Mouse (Mus musculus) inflammation-experienced regulatory T-cells, adult 6 months (primary cell): ENCODE results near the gene Fxyd1. TPM values are rescaled to one million over a fixed set of nuclear protein-coding genes. Genes with fewer than 3 reads are reported as not detected.

ENCODE experiments used
- ATAC-seq: one replicate; pipeline ENCODE4 v1.8.0; 2017
- polyA plus RNA-seq, 3 experiments: library from polyadenylated mRNA; unstranded; fragments of 100-300 nt; shearing (Covaris generic); gene quantifications; one replicate each; pipeline ENCODE4 v1.2.1; 2017

The Fxyd1 gene
- polyA plus RNA-seq = under 1 TPM in 1 of 3 experiments, not detected in 2; 0.85 TPM

- no peak for ATAC-seq
Observed at GRCm38 (mm10) chr7:31057071-31057470, at the start of gene Fxyd1. Gene Fxyd1, minus strand, starts transcription at chr7:31057199.

DNA sequence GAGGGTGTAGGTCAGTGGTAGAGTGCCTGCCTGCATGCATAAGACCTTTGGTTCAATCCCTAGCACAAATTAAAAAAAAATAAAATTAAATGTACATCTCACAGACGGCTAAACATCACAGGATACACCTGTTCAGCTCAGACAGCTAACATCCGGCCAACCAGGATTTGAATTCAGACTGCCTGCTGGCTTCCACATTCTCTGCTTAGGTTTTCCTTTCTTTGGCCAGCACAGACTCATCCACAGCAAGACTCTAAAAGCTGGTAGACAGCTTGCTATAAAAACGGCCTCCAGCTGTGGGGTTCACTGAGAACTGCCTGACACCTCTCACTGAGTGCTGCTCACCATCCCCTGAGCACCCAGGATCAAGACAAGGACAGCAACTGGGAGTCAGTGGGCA is 49.2 kb upstream of the Fxyd1 start:
- ATAC-seq = no peak

GRCm38 (mm10) chr7:31105061-31105768 is 48.2 kb upstream of the Fxyd1 start:
- ATAC-seq = no peak

DNA sequence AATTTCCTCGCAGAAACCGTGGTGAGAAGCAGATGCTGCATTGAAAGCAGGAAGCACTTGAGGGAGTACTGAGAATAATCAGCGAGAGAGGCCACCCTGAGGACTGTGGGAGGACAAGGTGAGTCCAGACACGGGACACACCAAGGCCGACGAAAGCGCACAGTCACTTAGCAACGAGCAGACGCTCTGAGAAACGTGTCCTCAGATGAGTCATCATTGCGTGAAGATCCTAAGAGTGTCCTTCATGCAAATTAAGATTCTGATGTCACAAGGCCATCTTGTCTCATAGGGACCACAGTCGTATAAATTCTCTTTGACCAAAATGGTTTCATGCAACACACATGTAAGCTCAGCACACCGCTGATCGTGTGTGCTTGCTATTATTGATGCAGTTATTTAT is 43.8 kb upstream of the Fxyd1 start:
- ATAC-seq = no peak

DNA sequence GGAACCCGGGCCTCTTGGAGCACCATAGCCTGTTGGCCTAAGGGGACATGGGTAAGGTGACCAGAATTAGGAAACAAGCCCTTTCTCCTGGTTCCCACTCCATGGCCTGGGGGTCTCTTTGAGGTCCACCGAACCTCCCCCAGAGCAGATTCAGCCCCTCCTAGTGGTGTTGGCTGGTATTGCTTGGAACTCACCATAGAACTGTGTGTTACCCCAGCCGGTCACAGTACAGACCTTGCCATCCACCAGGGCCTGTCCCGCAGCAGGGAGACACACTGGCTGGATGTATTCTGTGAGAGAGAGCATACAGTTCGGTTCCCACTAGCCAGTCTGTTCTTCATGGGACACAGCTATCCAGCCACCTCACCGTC is 42.6 kb upstream of the Fxyd1 start:
- no peak for ATAC-seq

GRCm38 (mm10) chr7:31098697-31099611 is 42.0 kb upstream of the Fxyd1 start:
- ATAC-seq = no peak

DNA sequence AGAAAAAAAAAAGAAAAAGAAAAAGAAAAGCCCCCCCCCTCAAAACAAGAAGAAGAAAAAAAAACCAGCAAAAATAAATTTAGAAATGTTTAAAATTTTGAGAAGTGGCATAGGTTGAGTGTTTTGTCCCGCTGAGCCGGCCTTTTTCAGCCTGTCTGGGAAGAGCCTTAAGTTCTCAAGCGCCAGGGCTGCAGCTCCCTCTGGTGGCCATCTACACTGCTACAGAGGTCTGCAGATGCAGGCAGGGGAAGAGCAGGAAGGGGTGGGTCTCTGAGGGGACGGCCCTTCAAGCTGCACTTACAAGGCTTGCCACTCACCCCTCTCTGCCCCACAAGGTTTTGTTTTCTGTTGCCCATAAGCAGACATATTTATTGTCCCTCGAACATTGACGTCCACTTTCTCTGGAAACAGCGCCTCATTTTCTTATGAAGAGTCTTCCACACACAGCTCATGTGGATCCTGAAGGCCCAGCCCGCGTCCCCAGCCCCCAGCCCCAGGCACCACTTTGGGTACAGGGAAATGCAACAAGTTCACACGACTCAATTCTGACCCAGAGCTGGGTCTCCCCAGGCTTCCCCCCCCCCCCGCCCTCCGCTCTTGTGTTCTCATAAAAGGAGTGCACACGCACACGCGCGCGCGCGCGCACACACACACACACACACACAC is 40.7 kb upstream of the Fxyd1 start:
- peak; percentile 99 for ATAC-seq

DNA sequence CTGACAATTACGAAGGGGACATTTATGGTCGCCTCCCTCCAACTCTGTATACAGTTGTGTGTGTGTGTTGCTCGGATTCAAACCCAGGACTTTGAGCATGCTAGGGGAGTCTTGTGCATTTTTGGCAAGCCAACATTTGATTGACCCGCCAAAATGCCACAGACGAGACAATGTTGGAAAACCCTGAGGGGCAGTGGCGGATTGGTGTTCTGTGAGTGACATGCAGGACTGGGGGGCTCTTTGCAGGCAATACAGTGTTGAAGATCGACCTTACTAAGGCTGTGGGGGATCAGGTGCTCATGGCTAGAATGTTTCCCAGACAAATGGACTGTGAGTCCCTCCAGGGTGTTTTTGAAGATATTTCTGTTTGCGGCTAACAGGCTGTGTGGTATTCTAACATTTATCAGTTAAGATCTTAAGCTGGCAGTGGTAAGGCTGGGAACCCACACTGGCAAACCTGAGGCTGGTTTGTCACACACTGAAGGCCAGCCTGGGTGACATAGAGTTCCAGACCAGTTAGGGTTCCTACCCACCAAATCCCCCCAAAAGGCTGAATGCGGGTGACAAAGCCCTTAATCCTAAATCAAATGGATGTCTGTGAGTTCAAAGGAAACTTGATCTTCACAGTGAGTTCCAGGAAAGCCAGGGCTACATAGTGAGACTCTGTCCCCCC is 40.0 kb upstream of the Fxyd1 start:
- no peak for ATAC-seq

DNA sequence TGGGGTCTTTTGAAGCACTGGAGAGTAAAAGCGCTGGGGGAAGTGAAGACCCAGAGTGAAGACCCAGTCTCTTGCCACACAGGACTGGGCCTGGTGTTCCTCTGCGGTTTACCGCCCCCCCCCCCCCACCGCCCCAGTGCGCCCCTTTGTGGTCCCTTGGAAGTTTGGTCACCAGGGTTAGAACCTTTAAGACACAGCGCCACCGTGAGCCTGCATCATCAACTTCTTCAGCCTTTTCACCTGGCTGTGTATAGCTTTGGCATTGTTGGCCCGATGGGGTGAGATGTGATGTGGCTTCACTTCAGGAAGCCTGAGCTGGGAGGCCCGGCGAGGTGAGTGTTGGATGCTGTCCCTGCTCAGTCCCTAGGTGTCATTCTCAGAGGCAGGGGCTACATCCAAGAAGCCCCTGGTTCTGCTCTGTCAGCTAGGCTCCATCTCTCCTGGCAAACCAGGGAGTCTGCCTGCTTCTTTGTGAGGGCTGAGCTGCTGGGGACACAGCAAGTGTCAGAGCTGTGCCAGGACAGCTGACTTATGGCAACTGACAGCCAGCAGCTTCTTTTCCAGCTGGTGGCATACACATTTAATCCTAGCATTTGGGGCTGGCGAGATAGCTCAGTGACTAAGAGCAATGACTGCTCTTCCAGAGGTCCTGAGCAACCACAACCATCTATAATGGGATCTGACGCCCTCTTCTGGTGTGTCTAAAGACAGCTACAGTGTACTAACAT is 37.9 kb upstream of the Fxyd1 start:
- no peak for ATAC-seq

- peak; percentile 89 for ATAC-seq
Observed at GRCm38 (mm10) chr7:31089721-31090120, 32.7 kb upstream of the Fxyd1 start.

DNA sequence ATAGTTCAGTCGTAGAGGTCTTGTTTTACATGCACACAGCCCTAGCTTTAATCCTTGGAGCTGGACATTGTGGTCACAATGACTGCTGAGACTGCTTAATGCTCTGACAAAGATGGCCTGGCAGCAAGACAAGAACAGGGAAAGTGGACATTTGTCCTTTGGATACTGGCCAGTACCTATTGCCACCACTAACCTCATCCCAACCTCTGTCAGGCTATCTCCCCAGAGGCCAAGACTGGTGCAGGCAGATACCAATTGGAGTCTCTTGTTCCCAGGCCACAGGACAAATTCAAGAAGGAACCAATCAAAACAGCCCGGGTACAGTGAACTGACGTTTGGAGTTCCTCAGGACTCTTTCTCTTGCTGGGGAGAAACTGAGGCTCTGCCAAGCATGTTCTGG is 31.2 kb upstream of the Fxyd1 start:
- ATAC-seq = no peak

DNA sequence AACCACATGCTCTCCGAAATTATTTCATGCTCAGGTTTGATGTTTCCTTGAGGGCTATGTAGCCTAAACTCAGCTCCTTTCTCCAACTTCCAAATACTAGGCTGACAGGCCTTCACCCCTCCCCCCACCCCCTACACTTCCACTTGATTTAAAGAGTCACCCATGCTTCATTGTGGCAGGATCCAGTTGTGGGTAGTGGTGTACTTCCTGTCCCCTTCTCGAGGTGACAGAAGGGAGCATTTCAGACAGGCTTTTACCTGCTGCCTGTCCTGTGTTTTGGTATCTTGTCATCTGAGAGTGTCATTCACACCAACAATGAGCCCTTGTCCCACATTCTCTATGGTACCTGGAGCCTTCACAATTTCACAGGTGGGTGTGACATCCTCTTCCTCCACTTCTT is 30.3 kb upstream of the Fxyd1 start:
- peak; percentile 55 for ATAC-seq

DNA sequence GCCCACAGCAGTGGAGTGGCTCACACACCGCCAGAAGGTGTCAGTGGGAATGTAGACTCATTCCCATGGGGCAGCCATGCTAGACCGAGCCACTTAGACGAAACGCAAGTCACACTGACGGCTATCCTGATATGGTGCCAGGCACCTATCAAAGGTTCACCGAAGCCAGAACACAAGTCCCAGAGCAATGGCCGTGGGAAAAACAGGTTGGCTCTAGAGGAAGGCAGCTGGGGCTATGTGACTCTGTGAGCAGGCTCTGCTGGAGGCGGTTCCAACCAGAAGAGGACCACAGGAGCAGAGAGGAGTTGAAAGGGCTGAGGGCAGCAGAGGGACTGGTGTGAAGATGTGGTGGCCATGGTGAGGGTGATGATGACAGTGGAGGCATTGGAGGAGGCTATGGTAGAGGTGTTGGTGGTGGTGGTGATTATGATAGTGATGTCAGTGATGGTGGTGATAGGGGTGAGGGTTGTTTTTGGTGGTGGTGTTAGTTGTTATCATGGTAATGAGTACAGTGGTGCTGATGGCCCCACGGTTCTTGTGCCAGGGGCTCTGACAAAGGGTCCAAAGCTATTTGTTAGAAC is 29.3 kb upstream of the Fxyd1 start:
- ATAC-seq = no peak

- ATAC-seq = no peak
Observed at GRCm38 (mm10) chr7:31085171-31085570, 28.2 kb upstream of the Fxyd1 start.

GRCm38 (mm10) chr7:31084140-31084539 is 27.1 kb upstream of the Fxyd1 start:
- ATAC-seq = no peak

- ATAC-seq = no peak
Observed at GRCm38 (mm10) chr7:31082831-31083588, 26.0 kb upstream of the Fxyd1 start.

DNA sequence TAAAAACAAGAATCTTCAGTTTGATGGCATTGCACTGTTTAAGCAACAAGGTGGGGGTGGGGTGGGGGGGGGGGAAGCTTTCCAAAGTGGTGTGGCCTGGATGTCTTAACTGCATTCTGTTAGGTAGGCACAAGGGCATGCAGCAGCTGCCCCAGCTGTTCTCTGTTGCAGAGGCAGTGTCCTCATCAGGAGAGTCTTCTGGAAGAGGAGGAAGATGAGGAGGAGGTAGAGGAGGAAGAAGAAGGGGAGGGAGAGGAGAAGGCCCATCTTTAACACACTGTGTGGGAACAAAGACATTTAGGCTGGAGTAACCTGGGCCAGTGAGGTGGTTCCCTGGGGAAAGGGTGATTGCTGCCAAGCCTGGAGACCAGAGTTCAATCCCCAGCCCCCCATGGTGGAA is 25.1 kb upstream of the Fxyd1 start:
- ATAC-seq = no peak

- ATAC-seq = no peak
Observed at GRCm38 (mm10) chr7:31081106-31081505, 24.1 kb upstream of the Fxyd1 start.

GRCm38 (mm10) chr7:31080611-31081010 is 23.6 kb upstream of the Fxyd1 start:
- ATAC-seq = no peak

DNA sequence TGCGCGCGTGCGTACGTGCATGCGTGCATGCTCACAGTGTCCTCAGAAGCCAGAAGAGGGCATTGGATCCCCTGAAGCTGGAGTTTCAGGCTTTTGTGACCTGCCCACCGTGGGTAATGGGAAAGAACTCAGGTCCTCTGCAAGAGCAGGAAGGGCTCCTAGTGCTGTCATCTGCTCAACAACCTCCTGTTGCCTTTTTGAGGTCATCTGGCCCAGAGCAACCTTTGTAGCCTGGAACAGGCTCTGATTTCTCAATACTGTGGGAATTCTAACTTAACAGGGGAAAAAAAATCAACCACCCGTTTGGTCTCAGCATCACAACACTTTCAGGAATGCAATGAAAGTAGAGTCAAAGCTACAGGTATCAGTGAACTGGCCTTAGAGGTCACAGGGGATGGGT is 22.7 kb upstream of the Fxyd1 start:
- ATAC-seq = no peak

GRCm38 (mm10) chr7:31077885-31078445 is 21.0 kb upstream of the Fxyd1 start:
- ATAC-seq = no peak
